Mouse (Mus musculus) myocyte (in vitro differentiated cells): Measurements from ENCODE around the gene Acvr2a.

Experiments used
- CEBPB ChIP-seq: IDR thresholded peaks from 2 replicates; pipeline ENCODE4 v1.6.1; 2011; ENCODE audit warnings: mild to moderate bottlenecking, moderate library complexity; ENCODE audit not compliant: poor library complexity, insufficient read depth, severe bottlenecking
- E2F4 ChIP-seq: IDR thresholded peaks from one replicate; pipeline ENCODE4 v1.6.1; 2011; ENCODE audit warnings: mild to moderate bottlenecking, control low read depth, moderate library complexity; ENCODE audit not compliant: insufficient read depth
- MAX ChIP-seq: IDR thresholded peaks from one replicate; pipeline ENCODE4 v1.6.1; 2011; ENCODE audit warnings: low read depth, mild to moderate bottlenecking, control low read depth
- MYOD1 ChIP-seq, 3 experiments: IDR thresholded peaks; one replicate each; pipeline ENCODE4 v1.6.1; 2011; ENCODE audit warnings: control low read depth in 2 of 3, low read depth in 2 of 3, mild to moderate bottlenecking in 2 of 3, moderate library complexity in 1 of 3; ENCODE audit not compliant: insufficient read length in 2 of 3, control insufficient read depth in 1 of 3
- MYOG ChIP-seq, 3 experiments: IDR thresholded peaks; one replicate each; pipeline ENCODE4 v1.6.1; 2011; ENCODE audit warnings: control low read depth in 2 of 3, low read depth in 2 of 3, mild to moderate bottlenecking in 2 of 3; ENCODE audit not compliant: insufficient read length in 2 of 3, control insufficient read depth in 1 of 3, insufficient read depth in 1 of 3
- POLR2A ChIP-seq: IDR thresholded peaks from one replicate; pipeline ENCODE4 v1.6.1; 2011; ENCODE audit warnings: low read depth, mild to moderate bottlenecking, control low read depth, moderate library complexity; ENCODE audit not compliant: insufficient read length
- POLR2AphosphoS2 ChIP-seq: IDR thresholded peaks from one replicate; pipeline ENCODE4 v1.6.1; 2011; ENCODE audit warnings: low read depth, control low read depth; ENCODE audit not compliant: insufficient read length
- REST ChIP-seq: IDR thresholded peaks from one replicate; pipeline ENCODE4 v1.6.1; 2011; ENCODE audit warnings: mild to moderate bottlenecking, control low read depth, moderate library complexity; ENCODE audit not compliant: insufficient read depth, insufficient read length
- SRF ChIP-seq: IDR thresholded peaks from one replicate; pipeline ENCODE4 v1.6.1; 2011; ENCODE audit warnings: low read depth; ENCODE audit not compliant: control insufficient read depth, insufficient read length
- TCF12 ChIP-seq: IDR thresholded peaks from one replicate; pipeline ENCODE4 v1.6.1; 2011; ENCODE audit warnings: mild to moderate bottlenecking, control low read depth; ENCODE audit not compliant: poor library complexity, insufficient read depth, severe bottlenecking
- TCF3 ChIP-seq: IDR thresholded peaks from one replicate; pipeline ENCODE4 v1.6.1; 2011; ENCODE audit warnings: low read depth, control low read depth; ENCODE audit not compliant: insufficient read length
- USF1 ChIP-seq: IDR thresholded peaks from one replicate; pipeline ENCODE4 v1.6.1; 2011; ENCODE audit warnings: low read depth, mild to moderate bottlenecking, control low read depth, moderate library complexity

DNA sequence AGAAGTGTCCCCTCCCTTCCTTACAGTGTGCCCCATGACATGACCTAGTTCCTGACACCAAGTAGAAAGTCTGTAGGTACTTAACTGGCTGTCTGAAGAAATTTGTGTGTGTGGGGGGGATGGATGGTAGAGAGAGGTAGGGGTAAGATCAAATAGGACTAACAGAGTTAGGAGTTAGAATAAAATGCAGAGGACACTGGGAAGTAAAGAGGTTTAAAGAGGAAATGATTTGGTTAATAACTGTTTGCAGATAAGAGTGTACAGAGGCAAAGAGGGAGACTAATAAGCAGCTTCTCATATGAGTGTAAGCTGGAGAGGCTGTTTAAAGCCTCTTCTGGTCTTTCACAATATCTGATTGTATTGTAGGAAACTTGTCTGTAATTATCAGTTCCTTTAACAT lies 12.5 kb downstream of the Acvr2a start:
- no peak for TF ChIP-seq POLR2A
- TF ChIP-seq MAX, result no peak
- no peak for TF ChIP-seq TCF12
- TF ChIP-seq CEBPB, result no peak
- no peak for TF ChIP-seq USF1
- no peak for TF ChIP-seq MYOD1 (IDR thresholded peaks at IDR 0.05; ENCODE audit: control insufficient read depth in 1 of 3, insufficient read length in 2 of 3, low read depth in 2 of 3)
- TF ChIP-seq REST, result no peak
- TF ChIP-seq E2F4, result no peak
- no peak for TF ChIP-seq MYOG (IDR thresholded peaks at IDR 0.05; ENCODE audit: control insufficient read depth in 1 of 3, insufficient read depth in 1 of 3, insufficient read length in 2 of 3, low read depth in 2 of 3)
- TF ChIP-seq POLR2AphosphoS2, result no peak
- TF ChIP-seq TCF3, result no peak
- no peak for TF ChIP-seq SRF
